In the genomic region with DNA sequence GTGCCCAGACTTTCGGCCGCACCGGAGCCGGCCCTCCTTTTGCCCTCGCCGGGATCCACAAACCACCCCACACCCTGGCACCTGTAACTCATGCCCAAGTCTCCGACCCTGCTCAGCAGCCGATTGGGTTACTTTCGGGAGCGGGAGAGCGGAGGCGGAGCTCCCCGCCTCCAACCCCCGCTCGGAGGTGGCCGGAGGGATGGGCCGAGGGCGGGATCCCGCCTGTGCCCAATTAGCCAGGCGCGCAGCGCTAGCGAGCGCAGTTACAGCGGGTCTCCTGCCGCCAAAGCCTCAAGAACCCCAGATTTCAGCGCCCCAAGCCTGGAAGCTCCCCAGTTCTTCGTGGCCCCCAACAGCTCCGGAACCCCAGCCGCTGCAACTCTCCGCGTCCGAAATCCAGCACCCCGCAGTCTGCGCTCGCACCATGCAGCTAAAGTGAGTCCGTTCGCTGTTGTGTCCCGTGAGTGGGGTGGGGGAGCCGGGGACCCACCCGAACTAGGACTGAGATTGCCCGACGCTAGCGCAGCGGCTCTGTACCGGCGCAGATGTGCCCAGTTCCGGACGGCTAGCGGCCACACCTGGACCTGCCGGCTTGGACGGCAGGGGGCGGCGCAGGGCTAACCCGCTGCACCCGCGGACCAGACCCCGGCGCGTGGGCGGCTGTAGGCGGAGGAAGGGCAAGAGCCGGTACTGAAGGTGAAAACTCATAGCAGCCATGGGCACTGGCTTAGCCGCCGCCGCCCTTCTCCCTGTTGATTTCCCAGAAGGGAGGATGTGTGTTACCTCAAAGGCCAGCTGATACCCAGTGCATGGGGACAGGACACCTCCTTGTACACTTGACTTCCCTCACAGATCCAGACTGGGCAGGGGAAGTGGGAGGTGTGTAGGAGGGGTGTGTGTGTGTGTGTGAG, we compare ENCODE assay signal across 8 mouse cellular contexts. TPM values are rescaled to one million over a fixed set of nuclear protein-coding genes. Genes with fewer than 3 reads are reported as not detected.
DNase-seq lines count a peak whose midpoint lies in the region; ATAC-seq lines count a peak whose summit lies in the region.

A gene (plus strand): TSS at position 202 of the 911 bp plus-strand sequence.

- H3K4me1 ChIP-seq in hindbrain, embryonic 12.5 days: peaks cover 8% of the 10 kb centered on the region

- H3K27ac ChIP-seq in hindbrain, embryonic 12.5 days: no peak within 1 kb of the TSS

- no peaks in the 10 kb centered on the region for H3K9me3 ChIP-seq in hindbrain, embryonic 12.5 days (replicated peaks)

- DNase-seq in Muller cell, postnatal 12 days (ENCODE audit: inconsistent ontology term): peak; percentile 88
- peak; percentile 31 for DNase-seq in cerebellum, adult 8-10 months
- DNase-seq in frontal cortex, postnatal 36 days (ENCODE audit: low spot score in 2 of 2): peak; percentile 11 to 33
- DNase-seq in layer of hippocampus, postnatal 10 days (ENCODE audit: low spot score in 2 of 2): peak; percentile 53 to 67
- peak; percentile 82 for DNase-seq in lung, postnatal 14 days
- peak; percentile 67 for DNase-seq in ovary, postnatal 10 days (ENCODE audit: low spot score)
- peak; percentile 68 for DNase-seq in thymus, postnatal 25 days

- H3K9ac ChIP-seq in hindbrain, embryonic 12.5 days: peak within 1 kb of the TSS; percentile 62

- H3K36me3 ChIP-seq in hindbrain, embryonic 12.5 days: no peaks in the 10 kb centered on the region

- under 1% methylated on average over 66 of the region's 66 CpGs for WGBS in hindbrain, embryonic 12.5 days

- H3K27me3 ChIP-seq in hindbrain, embryonic 12.5 days: peaks cover 36% of the 10 kb centered on the region

- peak; percentile 87 for ATAC-seq in hindbrain, embryonic 12.5 days (ENCODE audit: low FRiP score)

- peak within 1 kb of the TSS; percentile 59 for H3K4me3 ChIP-seq in hindbrain, embryonic 12.5 days

- peak within 1 kb of the TSS; percentile 97 for H3K4me2 ChIP-seq in hindbrain, embryonic 12.5 days (replicated peaks)

RNA-seq across cellular contexts. Expression of the gene that starts here (rescaled TPM):
- polyA plus RNA-seq in hindbrain, embryonic 12.5 days (2016; fragmentation: Nextera tagmentation; extraction: Ambion mirVana): 1.2 and 1.8 TPM in 2 replicates
- total RNA-seq in layer of hippocampus, postnatal 10 days (2021): 1 to 10 TPM; 2.6 to 3.5 TPM

Comparison
In these comparisons a context has a peak if more than half of its experiments do, and no peak if none do; other contexts are left out.
1. DNase-seq: peak in every context shown above with its lines; median percentile 88 in Muller cell, postnatal 12 days; 82 in lung, postnatal 14 days; 68 in thymus, postnatal 25 days; 67 in ovary, postnatal 10 days; 60 in layer of hippocampus, postnatal 10 days; 31 in cerebellum, adult 8-10 months; 22 in frontal cortex, postnatal 36 days.